Mouse (Mus musculus) limb, embryonic 13.5 days (tissue): ENCODE measurements at regions not wholly inside any gene's neighbourhood (a gene's known extent, or its start where the extent isn't known, plus 50 kb on each side); places are given as distances from the start of the nearest gene placed in this dataset.
A peak's percentile ranks its signal among the peaks of the same experiment; 100 is the strongest.

Experiments
- ATAC-seq: fragments of 200-750 bp; cut with Nextera tagmentation; 2 replicates; pipeline ENCODE4 v1.8.0; 2017; ENCODE audit warnings: low read depth, moderate number of reproducible peaks, moderate TSS enrichment; ENCODE audit not compliant: low FRiP score
- H3K27ac ChIP-seq: fragments of 300-500 bp; sonication (generic); 2 replicates; pipeline ENCODE4 v1.5.1; 2015; ENCODE audit warnings: inconsistent platforms, mild to moderate bottlenecking, moderate library complexity
- H3K27me3 ChIP-seq: fragments of 300-500 bp; sonication (generic); 2 replicates; pipeline ENCODE4 v1.6.1; 2015; ENCODE audit warnings: mild to moderate bottlenecking, inconsistent platforms
- H3K36me3 ChIP-seq: fragments of 300-500 bp; sonication (generic); 2 replicates; pipeline ENCODE4 v1.6.1; 2015; ENCODE audit warnings: inconsistent platforms, mild to moderate bottlenecking, moderate library complexity
- H3K4me1 ChIP-seq: fragments of 300-500 bp; sonication (generic); 2 replicates; pipeline ENCODE4 v1.6.1; 2015; ENCODE audit warnings: inconsistent platforms
- H3K4me2 ChIP-seq: fragments of 300-500 bp; sonication (generic); replicated peaks from 2 replicates; pipeline ENCODE4 v1.6.1; 2015; ENCODE audit warnings: inconsistent platforms, mild to moderate bottlenecking, moderate library complexity
- H3K4me3 ChIP-seq: fragments of 300-500 bp; sonication (generic); 2 replicates; pipeline ENCODE4 v1.5.1; 2015; ENCODE audit warnings: moderate library complexity, mild to moderate bottlenecking, inconsistent platforms
- H3K9ac ChIP-seq: fragments of 300-500 bp; sonication (generic); 2 replicates; pipeline ENCODE4 v1.6.1; 2015; ENCODE audit warnings: mild to moderate bottlenecking, inconsistent platforms
- H3K9me3 ChIP-seq: fragments of 300-500 bp; sonication (generic); 2 replicates; pipeline ENCODE4 v1.6.1; 2016; ENCODE audit warnings: inconsistent platforms
- WGBS: fragments of 180-500 bp; shearing (Covaris S2); methylation state at CpG from one replicate; pipeline ENCODE4 v1.1.7; 2015; 5-methylcytosine and 5-hydroxymethylcytosine counted together

DNA sequence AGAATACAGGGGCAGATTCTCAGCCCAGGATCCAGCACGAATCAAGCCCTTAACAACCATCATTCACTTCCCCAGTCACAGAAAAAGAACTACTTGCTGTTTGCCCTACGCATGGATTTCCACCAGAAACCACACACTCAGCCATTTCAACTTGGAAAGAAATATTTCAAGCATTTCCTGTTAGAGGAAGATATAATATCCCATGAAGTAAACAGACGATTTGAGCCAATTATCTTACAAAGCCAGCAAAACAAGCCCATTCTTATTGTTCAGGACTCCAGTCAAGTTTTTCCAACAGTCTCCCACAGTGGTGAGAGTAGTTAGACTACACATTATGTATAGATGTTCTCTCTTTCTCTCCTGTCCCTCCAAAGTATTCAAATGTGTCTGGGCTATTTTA is 324.1 kb downstream of the Rnd3 start:
- Histone ChIP-seq H3K4me1 (peaks cover 14% of the 10 kb centered on the region), H3K4me2 (no peak overlapping the region), H3K27me3 (no peaks in the 10 kb centered on the region), H3K4me3 (no peak overlapping the region), H3K9me3 (no peaks in the 10 kb centered on the region), H3K27ac (no peak overlapping the region), H3K9ac (no peak overlapping the region), H3K36me3 (no peaks in the 10 kb centered on the region)
- no peak for ATAC-seq
- WGBS: 47% methylated on average over 3 of the region's 3 CpGs

GRCm38 (mm10) chr2:50822738-50823137 is 326.2 kb downstream of the Rnd3 start:
- ATAC-seq: no peak

GRCm38 (mm10) chr2:50819305-50819665 is 329.6 kb downstream of the Rnd3 start:
- Histone ChIP-seq H3K4me1 (peaks cover 15% of the 10 kb centered on the region), H3K9me3 (no peaks in the 10 kb centered on the region), H3K36me3 (no peaks in the 10 kb centered on the region), H3K4me2 (no peak overlapping the region), H3K27ac (no peak overlapping the region), H3K27me3 (no peaks in the 10 kb centered on the region), H3K4me3 (no peak overlapping the region), H3K9ac (no peak overlapping the region)
- WGBS: 81% methylated on average over 5 of the region's 5 CpGs
- ATAC-seq: no peak

More at GRCm38 (mm10) chr2:50822738-50823137, 326.2 kb downstream of the Rnd3 start:
- Histone ChIP-seq H3K9ac (no peak overlapping the region), H3K27me3 (no peaks in the 10 kb centered on the region), H3K9me3 (no peaks in the 10 kb centered on the region), H3K4me2 (no peak overlapping the region), H3K27ac (no peak overlapping the region), H3K4me1 (peaks cover 14% of the 10 kb centered on the region), H3K36me3 (no peaks in the 10 kb centered on the region), H3K4me3 (no peak overlapping the region)

GRCm38 (mm10) chr2:50818557-50819304 is 330.2 kb downstream of the Rnd3 start:
- Histone ChIP-seq H3K36me3 (no peaks in the 10 kb centered on the region), H3K9me3 (no peaks in the 10 kb centered on the region), H3K27ac (no peak overlapping the region), H3K4me1 (peaks cover 20% of the 10 kb centered on the region), H3K27me3 (no peaks in the 10 kb centered on the region), H3K9ac (no peak overlapping the region), H3K4me3 (no peak overlapping the region), H3K4me2 (no peak overlapping the region)
- 68% methylated on average over 7 of the region's 7 CpGs for WGBS
- no peak for ATAC-seq

- no peak for ATAC-seq
- Histone ChIP-seq H3K4me1 (peaks cover 35% of the 10 kb centered on the region), H3K9me3 (no peaks in the 10 kb centered on the region), H3K27ac (no peak overlapping the region), H3K9ac (no peak overlapping the region), H3K4me2 (no peak overlapping the region), H3K27me3 (no peaks in the 10 kb centered on the region), H3K36me3 (no peaks in the 10 kb centered on the region), H3K4me3 (no peak overlapping the region)
- WGBS: 67% methylated on average over 5 of the region's 5 CpGs
Measured at GRCm38 (mm10) chr2:50816364-50816763, 332.5 kb downstream of the Rnd3 start.

DNA sequence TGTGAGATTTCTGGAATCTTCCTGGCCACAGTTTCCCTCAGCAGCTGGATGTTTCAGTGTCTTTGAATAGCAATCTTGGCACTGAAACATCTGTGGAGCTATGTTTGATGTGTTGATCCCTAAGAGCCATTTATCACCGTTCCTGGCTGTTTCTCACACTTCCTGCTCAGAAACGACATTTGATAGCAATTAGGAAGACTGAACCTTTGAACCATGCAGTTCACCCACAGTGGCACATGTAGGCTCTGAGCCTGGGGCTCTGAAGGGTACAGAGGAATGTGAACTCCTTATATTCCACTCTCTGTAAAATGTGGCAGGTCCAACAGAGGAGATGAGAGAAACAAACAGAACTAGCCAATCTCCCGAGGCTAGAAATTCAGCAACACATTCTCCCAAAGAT is 333.4 kb downstream of the Rnd3 start:
- Histone ChIP-seq H3K9me3 (no peaks in the 10 kb centered on the region), H3K36me3 (no peaks in the 10 kb centered on the region), H3K27ac (peak overlapping the region; percentile 22; the same call in 1 of the 2 replicates), H3K4me1 (peaks cover 41% of the 10 kb centered on the region), H3K27me3 (no peaks in the 10 kb centered on the region), H3K9ac (no peak overlapping the region), H3K4me3 (no peak overlapping the region), H3K4me2 (no peak overlapping the region)
- WGBS: 0% methylated on average over 3 of the region's 3 CpGs
- ATAC-seq: no peak

- no peaks in the 10 kb centered on the region for H3K36me3 ChIP-seq
- WGBS: 63% methylated on average over 9 of the region's 9 CpGs
- no peaks in the 10 kb centered on the region for H3K9me3 ChIP-seq
- no peak overlapping the region for H3K4me3 ChIP-seq
- no peak overlapping the region for H3K9ac ChIP-seq
- no peaks in the 10 kb centered on the region for H3K27me3 ChIP-seq
- H3K4me2 ChIP-seq: no peak overlapping the region; the same call in 1 of the 2 replicates
- H3K27ac ChIP-seq: no peak overlapping the region
- peaks cover 45% of the 10 kb centered on the region for H3K4me1 ChIP-seq
- no peak for ATAC-seq
Measured at GRCm38 (mm10) chr2:50813568-50814461, 335.1 kb downstream of the Rnd3 start.

GRCm38 (mm10) chr2:50812296-50812695 is 336.6 kb downstream of the Rnd3 start:
- no peak overlapping the region for H3K4me2 ChIP-seq
- H3K36me3 ChIP-seq: no peaks in the 10 kb centered on the region
- 31% methylated on average over 4 of the region's 4 CpGs for WGBS
- H3K9me3 ChIP-seq: no peaks in the 10 kb centered on the region
- ATAC-seq: no peak
- no peak overlapping the region for H3K9ac ChIP-seq
- H3K4me3 ChIP-seq: no peak overlapping the region
- no peaks in the 10 kb centered on the region for H3K27me3 ChIP-seq
- H3K4me1 ChIP-seq: peaks cover 45% of the 10 kb centered on the region
- no peak overlapping the region for H3K27ac ChIP-seq

- Histone ChIP-seq H3K27me3 (no peaks in the 10 kb centered on the region), H3K4me3 (no peak overlapping the region), H3K9ac (no peak overlapping the region), H3K27ac (no peak overlapping the region; the same call in 1 of the 2 replicates), H3K9me3 (no peaks in the 10 kb centered on the region), H3K4me2 (no peak overlapping the region), H3K36me3 (no peaks in the 10 kb centered on the region), H3K4me1 (peaks cover 36% of the 10 kb centered on the region)
- no peak for ATAC-seq
- WGBS: 19% methylated on average over 5 of the region's 5 CpGs
Measured at GRCm38 (mm10) chr2:50810336-50811066, 338.4 kb downstream of the Rnd3 start.

- Histone ChIP-seq H3K4me1 (peaks cover 31% of the 10 kb centered on the region), H3K36me3 (no peaks in the 10 kb centered on the region), H3K9ac (no peak overlapping the region), H3K27ac (no peak overlapping the region), H3K9me3 (no peaks in the 10 kb centered on the region), H3K4me2 (no peak overlapping the region), H3K27me3 (no peaks in the 10 kb centered on the region), H3K4me3 (no peak overlapping the region)
- WGBS: 68% methylated on average over 3 of the region's 3 CpGs
- ATAC-seq: no peak
Measured at GRCm38 (mm10) chr2:50809823-50810222, 339.1 kb downstream of the Rnd3 start.

DNA sequence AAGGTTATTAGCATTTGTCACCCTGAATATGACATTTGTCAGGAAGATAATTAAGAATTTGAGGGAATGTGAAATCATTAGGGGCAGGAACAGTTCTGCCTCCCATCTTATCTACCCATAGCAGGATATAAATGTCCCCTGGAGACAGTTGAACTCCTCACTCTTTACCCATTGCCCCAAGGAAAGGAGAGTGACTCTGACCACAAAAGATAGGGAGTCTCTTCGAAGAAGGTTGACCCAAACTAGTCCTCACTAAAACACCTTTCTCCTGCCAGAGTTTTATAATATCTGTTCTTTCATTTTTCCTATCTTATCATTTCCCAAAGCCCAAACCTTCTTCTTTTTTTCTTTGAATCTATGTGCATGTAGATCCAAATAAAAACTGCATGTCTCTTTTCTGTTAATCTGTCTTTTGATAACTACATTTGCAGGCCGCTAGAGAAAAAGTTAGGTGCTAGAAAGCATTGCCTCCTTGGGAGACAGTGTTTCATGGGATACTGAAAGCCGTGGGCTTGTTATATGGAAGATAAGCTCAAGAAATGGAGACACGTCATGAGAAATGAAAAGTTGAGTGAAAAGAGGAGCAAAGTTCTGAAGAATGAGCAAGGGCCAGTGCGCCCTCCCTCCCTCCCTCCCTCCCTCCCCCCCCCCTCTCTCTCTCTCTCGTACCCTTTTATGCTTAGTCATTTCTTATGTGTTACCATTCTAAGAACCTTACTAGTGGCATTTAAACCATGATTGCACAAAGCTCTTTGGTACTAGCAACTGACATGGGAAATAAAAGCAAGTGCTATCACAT is 341.6 kb downstream of the Rnd3 start:
- H3K4me2 ChIP-seq: no peak overlapping the region
- H3K27ac ChIP-seq: no peak overlapping the region
- ATAC-seq: no peak
- H3K9ac ChIP-seq: no peak overlapping the region
- H3K4me1 ChIP-seq: peaks cover 20% of the 10 kb centered on the region
- WGBS: 87% methylated on average over 6 of the region's 6 CpGs
- H3K36me3 ChIP-seq: no peaks in the 10 kb centered on the region
- H3K27me3 ChIP-seq: no peaks in the 10 kb centered on the region
- H3K4me3 ChIP-seq: no peak overlapping the region
- no peaks in the 10 kb centered on the region for H3K9me3 ChIP-seq
